Mouse (Mus musculus): ENCODE data around the gene Artn. TPM values are rescaled to one million over a fixed set of nuclear protein-coding genes. Genes with fewer than 3 reads are reported as not detected.

Artn gene
- polyA plus RNA-seq, 1 experiment, result 2.7 TPM

DNA sequence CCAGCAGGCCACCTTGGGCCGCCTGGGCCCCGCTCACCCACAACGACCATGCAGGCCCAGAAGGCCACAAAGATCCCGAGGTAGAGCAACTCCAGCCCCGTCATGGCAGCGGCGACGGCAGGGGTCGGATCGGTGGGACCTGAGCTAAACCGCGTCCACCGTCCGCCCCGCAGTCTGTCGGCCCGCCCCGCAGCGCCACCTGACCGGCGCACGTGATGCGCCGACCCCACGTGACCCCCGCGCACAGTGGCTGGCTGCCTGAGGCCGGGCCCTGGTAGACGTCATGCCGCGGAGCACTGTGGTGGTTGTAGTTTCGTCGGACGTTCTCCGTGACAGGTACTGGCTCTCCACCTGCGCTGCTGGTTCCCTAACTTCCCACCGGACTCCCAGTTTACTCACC lies 42.4 kb downstream of the Artn start, which contains the start of gene Atp6v0b:
Gene Atp6v0b (minus strand): TSS at position 201 of the 400 bp plus-strand sequence.
- TF ChIP-seq CTCF (IDR thresholded peaks at IDR 0.05; ENCODE audit: insufficient read depth, low read length) (no peak), POLR2A (IDR thresholded peaks at IDR 0.05; ENCODE audit: borderline replicate concordance, extremely low read depth, low read depth, low read length) (peak; percentile 93)
- DNase-seq, result peak; percentile 93
- WGBS, result under 1% methylated on average over 37 of the region's 37 CpGs
- H3K4me1 ChIP-seq (ENCODE audit: control insufficient read depth, insufficient read depth, low read length), result peaks cover 9% of the 10 kb centered on the region
- H3K4me3 ChIP-seq (replicated peaks; ENCODE audit: extremely low read depth, low read depth, low read length), result peak within 1 kb of the TSS; percentile 93

DNA sequence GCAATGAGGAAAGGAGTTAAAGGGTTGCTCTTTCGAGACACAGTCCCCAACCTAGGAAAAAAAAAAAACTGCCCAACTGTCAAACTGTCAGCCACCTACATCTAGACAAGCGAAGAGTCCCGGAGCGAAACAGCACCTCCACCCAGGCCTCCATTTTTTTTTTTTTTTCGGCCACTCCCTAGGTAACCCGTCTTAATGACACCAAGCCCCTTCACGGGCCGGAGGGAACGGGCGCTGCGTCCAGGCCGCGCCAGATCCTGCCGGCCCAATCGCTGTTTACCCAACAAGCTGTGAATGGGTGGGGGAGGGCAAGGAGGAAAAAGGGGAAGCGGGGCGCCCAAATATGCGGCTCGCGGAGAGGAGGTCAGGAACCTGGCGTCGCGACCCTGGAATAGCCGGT lies 42.9 kb downstream of the Artn start:
- H3K4me1 ChIP-seq (ENCODE audit: control insufficient read depth, insufficient read depth, low read length), result peaks cover 9% of the 10 kb centered on the region
- peak overlapping the region; percentile 93 for H3K4me3 ChIP-seq (replicated peaks; ENCODE audit: extremely low read depth, low read depth, low read length)
- 1% methylated on average over 23 of the region's 24 CpGs for WGBS
- TF ChIP-seq POLR2A (IDR thresholded peaks at IDR 0.05; ENCODE audit: borderline replicate concordance, extremely low read depth, low read depth, low read length) (no peak), CTCF (IDR thresholded peaks at IDR 0.05; ENCODE audit: insufficient read depth, low read length) (no peak)
- no peak for DNase-seq

DNA sequence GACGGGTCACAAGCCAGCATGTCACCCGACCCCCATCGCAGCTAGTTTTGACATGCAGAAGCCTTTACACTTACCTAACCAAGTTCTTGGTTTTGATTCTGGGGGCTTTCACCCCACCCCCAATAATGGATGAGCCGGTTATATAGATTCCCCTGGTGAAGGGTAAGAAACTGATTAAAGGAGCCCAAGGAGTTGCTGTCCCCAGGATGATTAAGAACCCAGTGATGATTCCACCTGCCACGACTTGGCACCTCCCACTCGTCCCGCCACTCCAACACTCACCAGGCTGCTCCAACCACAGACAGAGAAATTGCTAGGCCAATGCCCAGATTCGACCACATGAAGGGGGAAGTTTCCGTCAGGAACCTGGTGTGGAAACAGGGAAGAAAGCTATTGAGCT lies 43.6 kb downstream of the Artn start:
- WGBS, result 74% methylated on average over 9 of the region's 9 CpGs
- no peak for DNase-seq
- Histone ChIP-seq H3K4me3 (replicated peaks; ENCODE audit: extremely low read depth, low read depth, low read length) (peak overlapping the region; percentile 93), H3K4me1 (ENCODE audit: control insufficient read depth, insufficient read depth, low read length) (peaks cover 9% of the 10 kb centered on the region)
- no peak for TF ChIP-seq CTCF (IDR thresholded peaks at IDR 0.05; ENCODE audit: insufficient read depth, low read length)
- no peak for TF ChIP-seq POLR2A (IDR thresholded peaks at IDR 0.05; ENCODE audit: borderline replicate concordance, extremely low read depth, low read depth, low read length)

DNA sequence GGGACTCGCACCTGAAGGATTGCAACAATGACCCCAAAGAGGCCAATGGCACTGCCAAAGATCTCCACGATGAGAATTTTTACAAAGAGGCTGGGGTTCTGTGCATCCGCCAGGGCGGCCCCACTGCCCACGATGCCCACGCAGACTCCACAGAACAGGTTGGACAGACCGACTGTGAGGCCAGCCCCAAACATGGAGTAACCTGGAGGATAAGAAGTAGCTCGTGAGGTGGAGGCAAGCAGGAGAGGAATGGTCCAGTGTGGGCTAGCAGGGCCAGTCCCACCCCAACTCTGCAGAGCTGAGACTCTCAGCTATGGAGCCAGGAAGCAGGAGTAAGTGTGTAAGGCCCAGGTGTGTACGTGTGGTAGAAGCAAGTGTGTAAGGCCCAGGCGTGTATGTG lies 44.5 kb downstream of the Artn start:
- TF ChIP-seq POLR2A (IDR thresholded peaks at IDR 0.05; ENCODE audit: borderline replicate concordance, extremely low read depth, low read depth, low read length), result no peak
- no peak for TF ChIP-seq CTCF (IDR thresholded peaks at IDR 0.05; ENCODE audit: insufficient read depth, low read length)
- WGBS, result 92% methylated on average over 10 of the region's 10 CpGs
- H3K4me1 ChIP-seq (ENCODE audit: control insufficient read depth, insufficient read depth, low read length), result peaks cover 9% of the 10 kb centered on the region
- DNase-seq, result no peak
- H3K4me3 ChIP-seq (replicated peaks; ENCODE audit: extremely low read depth, low read depth, low read length), result no peak overlapping the region

DNA sequence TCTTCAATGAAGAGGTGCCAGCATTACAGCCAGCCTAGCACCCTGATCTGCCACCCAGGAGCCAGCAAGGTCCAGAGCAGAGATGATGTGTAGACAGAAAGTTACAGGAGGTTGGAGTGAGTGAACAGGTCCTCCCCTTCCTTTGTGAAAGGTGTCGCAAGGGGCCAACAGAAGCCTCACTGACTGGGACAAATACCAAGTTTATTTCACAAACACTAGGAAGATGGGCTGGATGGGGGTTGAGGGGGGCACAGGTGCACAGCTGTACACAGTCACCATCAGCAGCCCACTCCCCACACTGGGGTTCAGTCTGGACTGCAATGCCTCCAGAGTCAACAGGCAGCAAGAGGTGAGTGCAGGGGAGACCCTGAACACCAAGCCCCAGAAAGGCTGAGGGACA lies 45.4 kb downstream of the Artn start:
- Histone ChIP-seq H3K4me3 (replicated peaks; ENCODE audit: extremely low read depth, low read depth, low read length) (no peak overlapping the region), H3K4me1 (ENCODE audit: control insufficient read depth, insufficient read depth, low read length) (peaks cover 9% of the 10 kb centered on the region)
- WGBS, result 90% methylated on average over 1 of the region's 1 CpGs
- no peak for TF ChIP-seq POLR2A (IDR thresholded peaks at IDR 0.05; ENCODE audit: borderline replicate concordance, extremely low read depth, low read depth, low read length)
- no peak for TF ChIP-seq CTCF (IDR thresholded peaks at IDR 0.05; ENCODE audit: insufficient read depth, low read length)
- no peak for DNase-seq

DNA sequence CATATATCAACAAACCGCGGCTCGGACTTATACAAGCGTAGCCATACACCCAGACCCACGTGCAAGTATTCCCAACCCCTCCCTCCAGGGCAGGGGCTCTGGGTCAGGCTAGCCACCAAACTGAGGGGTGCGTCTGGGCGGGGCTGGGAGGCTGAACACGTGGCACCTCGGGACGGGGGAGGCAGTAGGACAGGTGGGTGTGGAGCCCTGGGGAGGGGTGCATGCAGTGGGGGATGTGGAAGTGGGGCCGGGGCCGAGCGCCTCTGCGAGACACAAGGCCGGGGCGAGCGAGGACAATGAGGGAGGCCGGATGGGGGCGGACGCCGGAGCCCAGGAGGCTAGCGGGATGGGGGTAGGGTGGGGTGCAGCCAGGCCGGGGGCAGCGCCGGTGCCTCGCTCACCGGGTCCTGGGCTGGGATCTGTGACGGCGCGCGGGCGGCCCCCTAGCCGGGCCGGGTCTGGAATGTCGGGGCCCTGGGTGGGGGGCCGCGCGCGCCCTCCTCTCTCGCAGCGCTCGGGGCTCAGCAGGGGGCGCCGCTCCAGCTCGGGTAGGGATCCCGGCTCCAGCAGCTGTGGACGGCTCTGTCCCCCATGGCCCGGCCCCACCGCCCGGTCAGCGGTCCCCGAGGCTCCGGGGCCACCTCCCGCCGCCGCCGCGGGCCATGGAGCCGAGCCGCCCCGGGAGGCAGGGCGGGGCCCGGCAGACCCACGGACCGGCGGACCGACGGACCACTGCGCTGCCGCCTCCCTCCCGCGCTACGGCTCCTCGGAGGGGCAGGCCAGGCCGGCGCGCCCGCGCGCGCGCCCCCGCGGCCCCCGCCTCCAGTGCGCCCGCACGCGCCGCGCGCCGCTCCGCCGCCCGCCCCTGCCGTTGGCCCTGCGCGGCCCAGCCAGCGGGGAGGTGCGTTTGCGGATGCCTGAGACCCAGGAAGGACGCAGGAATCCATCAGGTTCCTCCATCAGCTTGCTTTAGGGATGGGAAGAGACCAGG lies 46.6 kb downstream of the Artn start, which contains the start of gene B4galt2:
Gene B4galt2 (minus strand): TSS at position 787 of the 991 bp plus-strand sequence.
- 3% methylated on average over 75 of the region's 103 CpGs for WGBS
- peak; percentile 48 for DNase-seq
- H3K4me3 ChIP-seq (replicated peaks; ENCODE audit: extremely low read depth, low read depth, low read length), result peak within 1 kb of the TSS; percentile 57
- H3K4me1 ChIP-seq (ENCODE audit: control insufficient read depth, insufficient read depth, low read length), result peaks cover 9% of the 10 kb centered on the region
- TF ChIP-seq CTCF (IDR thresholded peaks at IDR 0.05; ENCODE audit: insufficient read depth, low read length), result no peak
- no peak for TF ChIP-seq POLR2A (IDR thresholded peaks at IDR 0.05; ENCODE audit: borderline replicate concordance, extremely low read depth, low read depth, low read length)

DNA sequence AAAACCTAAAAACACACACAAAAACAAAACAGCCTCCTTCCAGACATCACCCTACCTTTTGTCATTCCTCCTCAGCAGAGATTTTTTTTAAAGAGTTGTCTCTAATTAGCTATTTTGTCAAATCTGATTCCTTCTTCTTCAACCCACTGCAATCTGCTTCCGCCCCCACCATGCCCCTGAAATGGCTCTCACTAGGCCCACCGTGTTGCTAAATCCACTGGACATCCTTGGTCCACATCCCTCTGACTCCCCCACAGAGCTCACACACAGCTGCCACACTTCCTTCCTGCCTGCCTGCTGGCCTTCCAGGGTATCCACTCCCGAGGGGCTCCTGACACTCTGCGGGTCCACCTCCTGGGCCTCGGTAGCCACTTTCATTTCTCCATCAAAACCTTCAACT lies 50.9 kb downstream of the Artn start:
- DNase-seq, result no peak
- TF ChIP-seq CTCF (IDR thresholded peaks at IDR 0.05; ENCODE audit: insufficient read depth, low read length) (no peak), POLR2A (IDR thresholded peaks at IDR 0.05; ENCODE audit: borderline replicate concordance, extremely low read depth, low read depth, low read length) (no peak)
- WGBS, result 55% methylated on average over 5 of the region's 5 CpGs
- Histone ChIP-seq H3K4me3 (replicated peaks; ENCODE audit: extremely low read depth, low read depth, low read length) (no peak overlapping the region), H3K4me1 (ENCODE audit: control insufficient read depth, insufficient read depth, low read length) (peaks cover 4% of the 10 kb centered on the region)

DNA sequence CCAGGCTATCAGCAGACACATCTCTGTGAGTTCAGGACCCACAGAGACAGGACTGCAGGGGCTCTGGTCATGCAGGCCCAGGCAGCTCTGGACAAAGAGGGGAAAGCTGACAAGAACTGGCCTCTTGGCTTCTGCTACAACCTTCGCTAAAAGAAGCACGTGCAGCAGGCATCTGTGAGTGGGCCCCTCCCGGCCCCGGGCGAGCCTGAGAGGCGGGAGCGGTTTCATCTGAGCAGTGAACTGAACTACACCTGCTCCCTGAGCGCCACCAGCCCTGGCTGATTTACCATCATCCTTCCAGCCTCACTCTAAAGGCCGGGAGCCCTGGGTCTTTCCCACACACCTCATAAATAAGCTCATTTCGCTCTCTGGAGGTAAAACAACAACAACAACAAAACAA lies 51.3 kb downstream of the Artn start:
- DNase-seq, result no peak
- H3K4me1 ChIP-seq (ENCODE audit: control insufficient read depth, insufficient read depth, low read length), result no peaks in the 10 kb centered on the region; the same call in 1 of the 2 replicates
- TF ChIP-seq POLR2A (IDR thresholded peaks at IDR 0.05; ENCODE audit: borderline replicate concordance, extremely low read depth, low read depth, low read length) (no peak), CTCF (IDR thresholded peaks at IDR 0.05; ENCODE audit: insufficient read depth, low read length) (no peak)
- 61% methylated on average over 10 of the region's 10 CpGs for WGBS
- no peak overlapping the region for H3K4me3 ChIP-seq (replicated peaks; ENCODE audit: extremely low read depth, low read depth, low read length)

Other genes starting within 250 kb of the Artn start
- 18.8 and 23.5 TPM in 2 replicates for gene Dmap1, start 247.5 kb downstream of the Artn start, polyA plus RNA-seq (2012; rRNA removed)
- gene Gm12845, start 205.4 kb downstream of the Artn start, polyA plus RNA-seq (2012; rRNA removed), result not detected in 2 replicates
- not detected in 2 replicates for gene Klf17, start 164.1 kb downstream of the Artn start, polyA plus RNA-seq (2012; rRNA removed)
- gene Slc6a9, start 95.3 kb downstream of the Artn start, polyA plus RNA-seq (2012; rRNA removed), result 77.6 and 84.6 TPM in 2 replicates
- 15.4 and 15.8 TPM in 2 replicates for gene Ccdc24, start 57.2 kb downstream of the Artn start, polyA plus RNA-seq (2012; rRNA removed)
- gene B4galt2, start 46.3 kb downstream of the Artn start, polyA plus RNA-seq (2012; rRNA removed), result 22.3 and 23.4 TPM in 2 replicates
- gene Atp6v0b, start 42.4 kb downstream of the Artn start, polyA plus RNA-seq (2012; rRNA removed), result 452 and 484 TPM in 2 replicates
- 10.7 and 11.5 TPM in 2 replicates for gene Dph2, start 37.7 kb downstream of the Artn start, polyA plus RNA-seq (2012; rRNA removed)
- gene Ipo13, start 14.8 kb downstream of the Artn start, polyA plus RNA-seq (2012; rRNA removed), result 82.2 and 93.8 TPM in 2 replicates
- 20.1 and 23.4 TPM in 2 replicates for gene St3gal3, start 205.2 kb upstream of the Artn start, polyA plus RNA-seq (2012; rRNA removed)